Mouse (Mus musculus): ENCODE results near the gene Ntrk3. TPM values are rescaled to one million over a fixed set of nuclear protein-coding genes. Genes with fewer than 3 reads are reported as not detected.

Ntrk3 gene
- polyA plus RNA-seq, 1 experiment from 2014 or later = 0.12 TPM

DNA sequence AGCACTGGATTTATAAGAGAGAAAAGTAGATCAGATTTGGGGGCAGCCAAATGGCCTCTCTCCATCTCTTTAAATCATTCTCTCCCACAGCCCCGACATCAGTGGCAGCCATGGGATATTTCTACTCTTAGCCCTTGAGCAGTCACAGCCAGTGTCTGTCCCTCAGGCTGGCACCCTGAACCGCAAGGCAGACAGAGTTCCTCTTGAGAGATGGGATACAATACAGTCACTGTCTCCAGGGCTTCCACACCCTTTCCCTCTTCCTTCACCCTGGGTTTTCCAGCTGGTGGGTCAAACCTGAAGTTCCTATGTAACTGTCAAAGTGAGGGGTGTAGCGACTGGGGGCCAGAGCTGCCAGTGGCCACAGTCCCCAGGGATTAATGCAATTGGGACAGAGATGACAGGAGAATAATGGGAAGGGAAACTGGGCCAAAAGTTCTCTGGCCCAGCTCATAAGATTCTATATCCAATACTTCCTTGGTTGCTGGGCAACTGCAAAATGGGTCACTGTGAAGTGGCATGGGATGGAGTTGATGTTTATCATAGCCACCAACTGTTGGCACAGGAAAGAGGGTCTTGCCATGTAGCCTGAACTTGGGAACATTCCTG, 483.9 kb downstream of the Ntrk3 start:
- no peaks in the 10 kb centered on the region for H3K36me3 ChIP-seq (replicated peaks)
- no peak for ATAC-seq (ENCODE audit: insufficient read depth)
- no peak overlapping the region for H3K4me3 ChIP-seq (replicated peaks)
- no peak overlapping the region for H3K27ac ChIP-seq (replicated peaks)
- H3K27me3 ChIP-seq = no peaks in the 10 kb centered on the region
- no peak overlapping the region for H3K4me2 ChIP-seq
- 50% methylated on average over 3 of the region's 3 CpGs for WGBS (ENCODE audit: insufficient replicate concordance)
- no peak overlapping the region for H3K9ac ChIP-seq
- H3K9me3 ChIP-seq (replicated peaks) = no peaks in the 10 kb centered on the region
- H3K4me1 ChIP-seq (replicated peaks) = no peaks in the 10 kb centered on the region

DNA sequence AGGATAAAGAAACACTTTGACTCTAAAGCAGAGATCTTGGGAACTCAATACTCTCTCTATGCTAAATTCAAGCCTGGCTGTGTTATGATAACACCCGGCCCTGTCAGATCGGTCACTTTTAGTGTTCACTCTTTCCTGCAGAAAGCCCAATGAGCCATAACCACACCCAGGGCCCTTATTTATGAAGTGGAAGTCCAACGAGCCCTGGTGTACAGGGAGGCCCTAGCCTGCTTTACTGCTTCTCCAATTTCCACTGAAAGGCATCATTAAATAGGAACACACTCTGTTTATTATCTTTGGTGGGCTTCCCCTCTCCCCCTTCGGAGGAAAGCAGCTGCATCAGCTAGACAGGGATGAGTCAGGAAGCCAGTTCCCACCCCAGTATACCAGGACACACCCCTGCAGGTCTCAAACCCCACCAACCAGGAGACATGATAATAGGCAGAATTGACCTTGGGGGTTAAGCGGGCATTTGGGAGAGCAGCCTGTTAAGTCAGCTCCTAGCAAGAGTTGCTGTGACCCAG, 489.6 kb downstream of the Ntrk3 start:
- H3K9me3 ChIP-seq (replicated peaks) = no peaks in the 10 kb centered on the region
- 56% methylated on average over 5 of the region's 5 CpGs for WGBS (ENCODE audit: insufficient replicate concordance)
- H3K9ac ChIP-seq = no peak overlapping the region
- no peaks in the 10 kb centered on the region for H3K27me3 ChIP-seq
- H3K27ac ChIP-seq (replicated peaks) = no peak overlapping the region
- no peak for ATAC-seq (ENCODE audit: insufficient read depth)
- no peaks in the 10 kb centered on the region for H3K4me1 ChIP-seq (replicated peaks)
- no peak overlapping the region for H3K4me2 ChIP-seq
- H3K36me3 ChIP-seq (replicated peaks) = no peaks in the 10 kb centered on the region
- H3K4me3 ChIP-seq (replicated peaks) = no peak overlapping the region

DNA sequence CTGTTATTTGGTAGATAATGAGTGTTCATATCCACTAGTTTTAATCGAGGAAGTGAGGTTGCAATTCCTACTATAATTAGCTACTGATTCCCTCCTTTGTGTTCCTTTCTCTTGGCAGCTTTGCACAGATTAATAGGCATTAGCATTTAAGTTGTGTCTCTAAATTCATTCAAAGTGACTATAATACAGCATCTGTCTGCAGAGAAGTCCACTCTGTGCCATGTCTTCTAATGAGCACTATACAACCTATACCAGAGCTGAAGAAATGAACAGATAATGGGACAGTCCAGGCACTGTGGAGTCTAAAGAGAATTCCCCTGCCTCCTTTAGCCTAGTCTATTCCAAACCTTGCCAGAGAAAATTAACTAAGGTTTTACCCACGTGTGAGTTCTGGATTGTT, 498.8 kb downstream of the Ntrk3 start:
- Histone ChIP-seq H3K4me3 (replicated peaks) (no peak overlapping the region), H3K4me2 (no peak overlapping the region), H3K27ac (replicated peaks) (no peak overlapping the region), H3K9ac (no peak overlapping the region), H3K27me3 (no peaks in the 10 kb centered on the region), H3K9me3 (replicated peaks) (no peaks in the 10 kb centered on the region), H3K4me1 (replicated peaks) (no peaks in the 10 kb centered on the region), H3K36me3 (replicated peaks) (no peaks in the 10 kb centered on the region)
- ATAC-seq (ENCODE audit: insufficient read depth) = no peak
- 42% methylated on average over 2 of the region's 2 CpGs for WGBS (ENCODE audit: insufficient replicate concordance)

DNA sequence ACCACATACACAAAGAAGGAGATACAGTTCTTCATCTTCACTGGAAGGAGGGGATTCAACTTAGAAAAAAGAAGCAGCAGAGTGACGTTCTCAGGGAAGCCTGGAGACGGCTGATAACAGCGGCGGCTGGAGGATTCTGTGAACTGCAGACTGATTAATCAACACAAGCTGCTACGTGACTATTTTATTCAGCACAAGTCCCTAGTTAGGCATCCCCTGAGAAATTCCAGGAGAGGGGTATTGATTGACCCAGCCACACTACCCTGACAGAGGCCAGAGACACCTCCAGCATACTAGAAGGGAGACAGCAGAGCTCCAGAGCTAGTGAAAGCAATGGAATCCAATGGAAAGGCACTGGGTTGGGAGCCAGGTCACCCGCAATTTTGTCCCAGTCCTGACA, 516.1 kb downstream of the Ntrk3 start:
- no peak overlapping the region for H3K4me2 ChIP-seq
- no peaks in the 10 kb centered on the region for H3K27me3 ChIP-seq
- 42% methylated on average over 6 of the region's 6 CpGs for WGBS (ENCODE audit: insufficient replicate concordance)
- H3K27ac ChIP-seq (replicated peaks) = no peak overlapping the region
- no peak overlapping the region for H3K9ac ChIP-seq
- H3K4me1 ChIP-seq (replicated peaks) = no peaks in the 10 kb centered on the region
- no peak for ATAC-seq (ENCODE audit: insufficient read depth)
- no peaks in the 10 kb centered on the region for H3K9me3 ChIP-seq (replicated peaks)
- H3K36me3 ChIP-seq (replicated peaks) = no peaks in the 10 kb centered on the region
- H3K4me3 ChIP-seq (replicated peaks) = no peak overlapping the region

DNA sequence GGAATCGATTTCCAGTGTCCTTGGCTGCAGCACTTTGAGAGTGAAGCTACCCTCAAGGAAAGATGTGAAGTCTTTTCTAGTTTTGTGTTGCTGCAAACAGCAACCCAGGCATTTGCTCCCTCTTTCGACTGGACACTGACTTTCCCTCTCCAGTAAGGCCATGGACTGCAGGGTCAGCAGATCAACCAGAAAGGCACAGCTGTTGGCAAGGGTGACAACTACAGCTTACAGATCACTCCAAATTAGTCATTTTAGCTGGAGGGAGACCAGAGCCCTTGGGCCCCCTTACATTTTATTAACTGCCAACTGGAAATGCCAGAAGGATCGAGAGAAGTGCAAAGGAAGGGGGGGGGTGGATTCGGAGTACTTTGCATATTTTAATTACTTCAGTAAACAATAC, 516.9 kb downstream of the Ntrk3 start:
- no peak for ATAC-seq (ENCODE audit: insufficient read depth)
- Histone ChIP-seq H3K4me1 (replicated peaks) (no peaks in the 10 kb centered on the region), H3K27me3 (no peaks in the 10 kb centered on the region), H3K4me3 (replicated peaks) (no peak overlapping the region), H3K36me3 (replicated peaks) (no peaks in the 10 kb centered on the region), H3K27ac (replicated peaks) (no peak overlapping the region), H3K9ac (no peak overlapping the region), H3K4me2 (no peak overlapping the region), H3K9me3 (replicated peaks) (no peaks in the 10 kb centered on the region)
- WGBS (ENCODE audit: insufficient replicate concordance) = 38% methylated on average over 4 of the region's 4 CpGs

DNA sequence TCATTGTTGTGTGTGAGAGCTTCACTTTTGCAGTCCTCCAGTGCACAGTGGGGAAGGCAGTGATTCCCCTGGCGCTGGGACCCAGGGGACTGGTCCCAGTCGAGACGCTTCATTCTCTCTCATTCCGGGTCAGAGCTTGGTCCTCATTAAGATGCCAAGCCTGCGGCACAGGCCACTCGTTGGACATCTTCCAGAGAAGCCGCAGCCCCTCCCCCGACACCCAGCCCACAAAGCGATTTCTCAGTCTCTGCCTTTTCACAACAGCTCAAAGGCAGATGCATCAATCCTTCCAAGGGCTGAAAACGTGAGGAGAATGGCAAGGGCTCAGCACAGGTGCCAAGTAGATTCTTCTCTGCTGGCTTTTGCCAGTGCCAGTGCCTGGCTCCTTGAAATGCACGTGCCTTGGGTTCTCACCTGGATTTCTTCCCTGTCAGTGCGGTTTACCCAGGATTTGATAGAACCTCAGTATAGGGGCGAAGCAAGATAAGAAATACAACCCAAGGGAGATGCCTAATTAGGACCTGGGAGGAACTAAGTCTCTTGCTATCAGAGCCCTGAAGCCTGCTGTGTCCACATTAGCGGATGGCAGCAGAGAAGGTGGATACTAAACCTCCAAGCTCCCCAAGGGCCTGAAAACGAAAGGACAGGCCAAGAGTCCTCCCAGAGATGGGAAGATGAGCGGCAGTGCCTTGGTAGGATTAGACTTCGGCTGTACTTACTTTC, 546.7 kb downstream of the Ntrk3 start:
- ATAC-seq (ENCODE audit: insufficient read depth) = no peak
- WGBS (ENCODE audit: insufficient replicate concordance) = 20% methylated on average over 17 of the region's 17 CpGs
- Histone ChIP-seq H3K27me3 (no peaks in the 10 kb centered on the region), H3K36me3 (replicated peaks) (no peaks in the 10 kb centered on the region), H3K9me3 (replicated peaks) (no peaks in the 10 kb centered on the region), H3K9ac (no peak overlapping the region), H3K4me1 (replicated peaks) (no peaks in the 10 kb centered on the region), H3K4me2 (no peak overlapping the region), H3K4me3 (replicated peaks) (no peak overlapping the region), H3K27ac (replicated peaks) (no peak overlapping the region)

DNA sequence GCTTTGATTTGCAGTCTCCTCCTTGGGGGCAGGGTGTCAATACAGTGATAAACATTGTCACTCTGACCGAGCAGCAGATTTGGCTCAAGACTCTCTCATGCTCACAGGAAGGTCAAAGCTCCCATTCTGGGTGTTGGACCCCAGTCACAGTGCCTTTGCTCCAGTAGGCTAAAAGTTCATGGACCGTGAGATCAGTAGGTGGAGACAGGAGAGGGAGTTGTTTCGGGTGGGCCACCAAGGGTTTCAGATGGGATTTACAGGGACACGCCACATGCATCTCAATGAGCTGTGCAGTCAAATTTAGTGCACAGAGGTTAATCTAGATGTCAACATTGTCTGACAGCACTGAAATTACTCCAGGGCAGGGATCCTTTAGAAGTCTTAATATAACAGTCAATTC, 552.2 kb downstream of the Ntrk3 start:
- 39% methylated on average over 4 of the region's 4 CpGs for WGBS (ENCODE audit: insufficient replicate concordance)
- no peaks in the 10 kb centered on the region for H3K36me3 ChIP-seq (replicated peaks)

DNA sequence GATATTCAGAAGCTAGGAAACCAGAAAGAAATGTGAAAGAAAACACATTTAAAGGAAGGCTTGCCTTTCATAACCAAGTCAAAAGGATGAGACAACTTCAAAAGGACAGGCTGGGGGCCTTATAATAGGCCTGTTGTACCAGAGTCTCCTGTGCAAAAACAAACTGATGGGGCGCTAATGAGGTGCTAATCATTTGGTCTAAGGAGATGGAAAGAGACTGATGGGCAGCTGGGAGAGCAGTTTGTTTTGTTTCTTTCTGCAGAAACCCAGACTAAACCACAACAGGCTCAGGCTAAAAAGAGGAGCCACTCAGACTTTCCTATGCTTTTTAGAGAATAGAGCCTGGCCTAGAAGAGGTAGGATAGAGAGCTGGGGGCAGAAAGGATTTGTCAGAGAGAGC, 554.4 kb downstream of the Ntrk3 start:
- Histone ChIP-seq H3K9me3 (replicated peaks) (no peaks in the 10 kb centered on the region), H3K4me1 (replicated peaks) (no peaks in the 10 kb centered on the region), H3K27me3 (no peaks in the 10 kb centered on the region), H3K9ac (no peak overlapping the region), H3K4me3 (replicated peaks) (no peak overlapping the region), H3K36me3 (replicated peaks) (no peaks in the 10 kb centered on the region), H3K27ac (replicated peaks) (no peak overlapping the region), H3K4me2 (no peak overlapping the region)
- no peak for ATAC-seq (ENCODE audit: insufficient read depth)
- 25% methylated on average over 1 of the region's 1 CpGs for WGBS (ENCODE audit: insufficient replicate concordance)

More for the DNA sequence above, 552.2 kb downstream of the Ntrk3 start:
- no peaks in the 10 kb centered on the region for H3K27me3 ChIP-seq
- H3K4me3 ChIP-seq (replicated peaks) = no peak overlapping the region
- ATAC-seq (ENCODE audit: insufficient read depth) = no peak
- H3K27ac ChIP-seq (replicated peaks) = no peak overlapping the region
- H3K4me2 ChIP-seq = no peak overlapping the region
- H3K9ac ChIP-seq = no peak overlapping the region
- no peaks in the 10 kb centered on the region for H3K4me1 ChIP-seq (replicated peaks)
- no peaks in the 10 kb centered on the region for H3K9me3 ChIP-seq (replicated peaks)

DNA sequence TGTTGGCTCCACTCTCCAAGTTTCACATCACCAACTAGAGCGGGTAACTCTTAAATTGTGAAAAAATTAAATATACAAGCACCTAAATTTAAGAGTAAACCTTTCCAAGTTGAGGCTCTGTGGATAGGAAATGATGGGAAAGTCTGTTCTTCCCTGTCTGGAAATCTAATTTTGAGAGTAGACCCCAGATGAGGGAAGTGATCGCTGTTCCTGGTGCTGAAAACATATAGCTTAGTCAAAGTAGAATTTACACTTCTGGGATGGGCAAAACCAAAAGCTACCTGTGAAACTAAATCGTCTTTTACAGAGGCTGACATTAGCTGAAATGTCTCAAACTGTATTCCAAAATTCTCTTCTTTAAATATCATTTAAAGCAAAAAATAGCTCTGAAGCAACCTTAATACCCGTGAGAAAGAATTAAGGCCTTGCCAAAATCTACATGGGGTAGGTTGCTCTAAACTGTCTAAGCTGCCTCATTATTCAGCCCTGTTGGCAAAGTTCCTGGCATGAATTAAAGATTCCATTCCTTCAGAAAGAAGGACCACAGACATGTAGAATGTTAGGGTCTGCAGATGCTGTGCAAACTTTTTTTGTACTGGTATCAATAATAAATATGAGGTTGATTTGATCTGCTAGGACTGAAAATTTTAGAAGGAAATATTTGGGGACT, 557.7 kb downstream of the Ntrk3 start:
- Histone ChIP-seq H3K4me3 (replicated peaks) (no peak overlapping the region), H3K27ac (replicated peaks) (no peak overlapping the region), H3K27me3 (no peaks in the 10 kb centered on the region), H3K36me3 (replicated peaks) (no peaks in the 10 kb centered on the region), H3K9me3 (replicated peaks) (no peaks in the 10 kb centered on the region), H3K4me2 (no peak overlapping the region), H3K9ac (no peak overlapping the region), H3K4me1 (replicated peaks) (no peaks in the 10 kb centered on the region)
- ATAC-seq (ENCODE audit: insufficient read depth) = no peak
- 54% methylated on average over 4 of the region's 4 CpGs for WGBS (ENCODE audit: insufficient replicate concordance)

DNA sequence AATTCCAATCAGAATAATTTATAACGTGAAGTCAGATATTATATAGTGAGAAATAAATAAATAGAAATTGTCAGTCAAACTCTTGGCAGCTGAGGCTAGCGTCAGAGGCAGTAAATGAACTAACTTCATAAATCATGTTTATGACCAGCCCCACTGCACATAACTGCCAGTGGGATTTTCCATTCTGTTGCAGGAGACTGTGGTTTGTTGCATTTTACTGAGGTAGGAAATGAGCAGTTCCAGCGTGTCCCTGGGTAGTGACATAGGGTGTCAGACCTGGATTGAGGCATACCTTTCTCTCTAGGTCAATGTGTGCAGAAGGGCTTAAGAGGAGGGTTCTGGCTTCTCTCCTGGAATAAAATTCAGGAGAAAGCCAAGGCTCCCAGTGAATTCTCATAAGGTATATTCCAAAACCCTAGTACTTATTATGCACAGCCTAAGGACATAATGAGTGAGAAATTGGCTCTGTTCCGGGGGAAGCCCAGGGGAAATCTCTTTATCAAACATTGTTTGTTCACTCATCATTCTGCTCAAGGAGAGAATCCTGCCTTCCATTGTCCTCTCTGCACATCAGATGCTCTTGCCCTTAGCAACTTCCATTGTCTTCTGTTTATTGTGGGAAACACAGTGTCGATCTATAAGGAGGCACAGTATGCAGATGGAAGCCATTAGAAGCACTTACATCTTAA, 565.4 kb downstream of the Ntrk3 start:
- H3K36me3 ChIP-seq (replicated peaks) = no peaks in the 10 kb centered on the region
- no peak overlapping the region for H3K4me2 ChIP-seq
- H3K27me3 ChIP-seq = no peaks in the 10 kb centered on the region
- H3K4me3 ChIP-seq (replicated peaks) = no peak overlapping the region
- WGBS (ENCODE audit: insufficient replicate concordance) = 59% methylated on average over 5 of the region's 5 CpGs
- no peak overlapping the region for H3K27ac ChIP-seq (replicated peaks)
- no peak overlapping the region for H3K9ac ChIP-seq
- no peaks in the 10 kb centered on the region for H3K9me3 ChIP-seq (replicated peaks)
- H3K4me1 ChIP-seq (replicated peaks) = no peaks in the 10 kb centered on the region
- no peak for ATAC-seq (ENCODE audit: insufficient read depth)

DNA sequence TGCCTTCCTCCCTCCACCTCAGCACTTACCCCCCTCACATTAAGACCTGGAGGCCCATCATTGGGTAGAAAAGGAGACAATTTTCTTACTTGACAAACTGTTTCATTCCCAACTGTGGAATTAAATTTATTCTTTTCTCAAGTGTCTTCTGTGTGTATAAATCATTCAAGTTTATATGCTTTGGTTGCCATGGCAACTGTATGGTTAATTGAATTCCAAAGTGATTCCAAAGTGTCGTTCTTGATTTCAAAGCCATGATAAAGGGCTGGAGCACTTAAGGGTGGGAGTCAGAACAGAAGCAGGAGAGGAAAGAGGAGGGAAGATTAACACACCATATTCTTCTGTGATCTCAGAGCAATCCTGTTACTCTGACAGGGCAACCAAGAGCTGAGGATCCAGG, 572.3 kb downstream of the Ntrk3 start:
- 22% methylated on average over 1 of the region's 1 CpGs for WGBS (ENCODE audit: insufficient replicate concordance)

More for the DNA sequence above, 572.3 kb downstream of the Ntrk3 start:
- H3K4me3 ChIP-seq (replicated peaks) = no peak overlapping the region
- no peaks in the 10 kb centered on the region for H3K36me3 ChIP-seq (replicated peaks)
- ATAC-seq (ENCODE audit: insufficient read depth) = no peak
- no peaks in the 10 kb centered on the region for H3K27me3 ChIP-seq
- no peak overlapping the region for H3K27ac ChIP-seq (replicated peaks)
- H3K9me3 ChIP-seq (replicated peaks) = no peaks in the 10 kb centered on the region
- no peak overlapping the region for H3K9ac ChIP-seq
- H3K4me1 ChIP-seq (replicated peaks) = no peaks in the 10 kb centered on the region
- no peak overlapping the region for H3K4me2 ChIP-seq

All from liver, embryonic 15.5 days (tissue).